Mouse (Mus musculus) stomach, postnatal 0 days (tissue): ENCODE data around the gene Jazf1.

ENCODE experiments used
- CTCF ChIP-seq: IDR thresholded peaks from 2 replicates; pipeline ENCODE4 v1.5.1; 2016; ENCODE audit warnings: antibody characterized with exemption, low read depth, mild to moderate bottlenecking, moderate library complexity
- EP300 ChIP-seq: optimal IDR thresholded peaks from 2 replicates; pipeline ENCODE3; 2016; ENCODE audit warnings: antibody characterized with exemption

DNA sequence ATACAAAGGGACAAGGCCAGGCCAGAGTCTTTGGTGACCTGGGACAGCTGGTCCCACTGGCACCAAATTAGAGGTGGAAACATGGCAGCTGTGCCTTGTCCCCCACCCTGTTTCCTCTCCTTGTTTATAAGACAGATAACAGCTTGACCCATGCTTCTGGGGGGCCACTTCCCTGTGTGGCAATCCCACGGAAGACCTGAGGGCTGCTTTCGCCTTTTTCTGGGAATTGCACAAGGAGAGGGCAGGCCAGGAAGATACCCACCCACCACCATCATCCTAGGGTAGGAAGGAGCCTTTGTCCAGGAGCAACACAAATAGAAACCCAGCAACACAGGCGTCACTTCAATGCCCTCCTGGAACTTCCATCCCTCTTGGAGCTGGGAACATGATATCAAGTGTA lies 276.0 kb downstream of the Jazf1 start:
- no peak for TF ChIP-seq CTCF
- TF ChIP-seq EP300: no peak
